In the genomic region with DNA sequence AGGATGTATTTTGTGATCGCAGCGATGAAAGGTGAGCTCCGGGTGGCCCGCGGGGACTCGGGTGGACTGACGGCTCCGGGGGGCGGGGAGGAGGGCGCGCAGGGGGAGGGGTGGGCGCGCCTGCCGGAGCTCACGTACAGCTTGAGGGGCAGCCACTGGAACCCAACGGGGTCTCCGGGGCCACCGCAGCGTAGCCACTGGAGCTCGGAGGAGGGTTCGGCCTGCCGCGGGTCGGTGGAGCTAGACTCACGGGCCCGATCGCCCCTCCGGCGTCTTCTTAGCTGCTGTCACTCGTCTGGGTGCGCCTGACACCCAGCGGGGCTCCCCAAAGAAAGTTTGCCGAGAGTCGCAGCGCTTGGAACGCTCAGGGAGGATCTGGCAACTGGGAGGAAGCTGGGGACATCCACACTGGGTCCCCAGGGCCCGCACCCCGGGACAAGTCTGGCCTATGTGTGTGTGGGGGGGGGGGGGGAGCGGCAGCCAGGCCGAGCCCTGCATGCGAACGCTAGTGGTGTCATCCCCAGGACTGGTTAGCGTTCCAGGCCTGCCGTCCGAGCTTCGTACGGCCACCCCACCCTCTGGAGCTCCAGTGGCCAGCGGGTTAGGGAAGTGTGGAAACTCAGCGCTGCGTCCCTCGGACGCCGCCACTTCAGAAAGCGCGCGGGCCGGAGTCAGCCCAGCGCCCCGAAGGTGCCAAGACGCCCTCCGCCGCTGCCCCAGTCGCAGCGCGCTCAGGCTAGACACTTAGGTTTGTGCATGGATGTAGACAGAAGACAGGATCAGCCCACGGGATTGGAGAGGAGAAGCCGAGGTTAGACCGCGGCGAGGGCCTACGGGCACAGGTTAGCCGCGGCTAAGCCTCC, we compare ENCODE assay signal across 8 mouse cellular contexts.
DNase-seq lines count a peak whose midpoint lies in the region; ATAC-seq lines count a peak whose summit lies in the region.

No protein-coding gene starts in this region.

- peak; percentile 26 for DNase-seq in left cerebral cortex, postnatal 4 days
- no peak for DNase-seq in left cerebral cortex, postnatal 14 days (ENCODE audit: low spot score in 2 of 2)
- DNase-seq in cerebellum, adult 18-20 months = peak; percentile 33 to 55
- peak; percentile 51 for DNase-seq in gastrocnemius, adult 18-20 months (ENCODE audit: low spot score)
- DNase-seq in intestine, embryonic 14.5 days (ENCODE audit: low spot score) = peak; percentile 86
- DNase-seq in neural tube, embryonic 10.5 days (ENCODE audit: extremely low spot score, low spot score) = peak; percentile 58
- peak; percentile 63 for DNase-seq in thymus, postnatal 4 days

- peaks cover 11% of the 10 kb centered on the region; the same call in 1 of the 2 replicates for H3K4me1 ChIP-seq in intestine, embryonic 14.5 days (replicated peaks; ENCODE audit: control insufficient read depth, insufficient read depth, low read length)
- H3K4me1 ChIP-seq in liver, embryonic 15.5 days (replicated peaks) = 0 out of 2 replicates have a peak, but pooled peaks cover 3% of the 10 kb centered on the region

- H3K27ac ChIP-seq in intestine, embryonic 14.5 days (ENCODE audit: low read depth) = no peak overlapping the region
- peak overlapping the region; percentile 59 for H3K27ac ChIP-seq in liver, embryonic 15.5 days (replicated peaks)

- intact Hi-C loops in left cerebral cortex, postnatal 4 days (cut with DNase I) = loop anchor here (10.0 kb wide), 1 partner anchor 465 kb away; no protein-coding TSS in a partner anchor
- intact Hi-C loops in left cerebral cortex, postnatal 14 days (cut with DNase I) = loop anchor here (10.0 kb wide), 3 partner anchors 335 to 1275 kb away; no protein-coding TSS in a partner anchor

- H3K9me3 ChIP-seq in intestine, embryonic 14.5 days (ENCODE audit: control insufficient read depth, low read length) = no peaks in the 10 kb centered on the region
- H3K9me3 ChIP-seq in liver, embryonic 15.5 days (replicated peaks) = no peaks in the 10 kb centered on the region

- under 1% methylated on average over 69 of the region's 73 CpGs for WGBS in intestine, embryonic 14.5 days
- 1% methylated on average over 72 of the region's 73 CpGs for WGBS in liver, embryonic 15.5 days (ENCODE audit: insufficient replicate concordance)

- H3K9ac ChIP-seq in intestine, embryonic 14.5 days (ENCODE audit: low read length) = peak overlapping the region; percentile 58
- H3K9ac ChIP-seq in liver, embryonic 15.5 days = peak overlapping the region; percentile 37

- peak overlapping the region; percentile 65 for H3K4me3 ChIP-seq in intestine, embryonic 14.5 days (ENCODE audit: low read depth, low read length)
- H3K4me3 ChIP-seq in liver, embryonic 15.5 days (replicated peaks) = peak overlapping the region; percentile 59

- peak overlapping the region; percentile 99 for H3K4me2 ChIP-seq in intestine, embryonic 14.5 days (ENCODE audit: low read length)
- peak overlapping the region; percentile 69 for H3K4me2 ChIP-seq in liver, embryonic 15.5 days

- ATAC-seq in intestine, embryonic 14.5 days (replicated peaks; ENCODE audit: low FRiP score, low TSS enrichment, low read depth) = peak; percentile 41
- ATAC-seq in liver, embryonic 15.5 days (ENCODE audit: insufficient read depth) = peak; percentile 20; the same call in 1 of the 2 replicates

- H3K36me3 ChIP-seq in intestine, embryonic 14.5 days (ENCODE audit: control insufficient read depth, insufficient read depth, low read length) = no peaks in the 10 kb centered on the region
- no peaks in the 10 kb centered on the region for H3K36me3 ChIP-seq in liver, embryonic 15.5 days (replicated peaks)

- H3K27me3 ChIP-seq in intestine, embryonic 14.5 days (replicated peaks; ENCODE audit: control insufficient read depth, insufficient read depth, low read length) = peaks cover 39% of the 10 kb centered on the region
- H3K27me3 ChIP-seq in liver, embryonic 15.5 days = peaks cover 51% of the 10 kb centered on the region

Comparison
In these comparisons a context has a peak if more than half of its experiments do, and no peak if none do; other contexts are left out.
1. DNase-seq: peak in left cerebral cortex, postnatal 4 days (single experiment), cerebellum, adult 18-20 months (2 of 2), gastrocnemius, adult 18-20 months (single experiment), intestine, embryonic 14.5 days (single experiment), neural tube, embryonic 10.5 days (single experiment) and thymus, postnatal 4 days (single experiment); none in left cerebral cortex, postnatal 14 days (0 of 2).